Mouse (Mus musculus): ENCODE data around the gene Yipf1. TPM values are rescaled to one million over a fixed set of nuclear protein-coding genes. Genes with fewer than 3 reads are reported as not detected.

Gene Yipf1
- 57.0 and 61.4 TPM in 2 replicates for polyA plus RNA-seq (2015; fragmentation: Nextera tagmentation; extraction: Ambion mirVana)

GRCm38 (mm10) chr4:107313690-107314478 lies at the start of gene Yipf1:
Gene Yipf1, plus strand, starts transcription at chr4:107314363.
- ATAC-seq (ENCODE audit: low FRiP score, low read depth), result peak; percentile 93
- Histone ChIP-seq H3K4me2 (peak within 1 kb of the TSS; percentile 71), H3K9ac (peak within 1 kb of the TSS; percentile 64), H3K27ac (replicated peaks) (peak within 1 kb of the TSS; percentile 62), H3K36me3 (peaks cover 2% of the 10 kb centered on the region), H3K4me1 (replicated peaks) (peaks cover 16% of the 10 kb centered on the region), H3K4me3 (peak within 1 kb of the TSS; percentile 69), H3K9me3 (no peaks in the 10 kb centered on the region), H3K27me3 (no peaks in the 10 kb centered on the region)
- under 1% methylated on average over 29 of the region's 29 CpGs for WGBS

GRCm38 (mm10) chr4:107273683-107274082 lies 40.5 kb upstream of the Yipf1 start:
- WGBS, result 81% methylated on average over 4 of the region's 4 CpGs
- no peak overlapping the region for H3K4me2 ChIP-seq
- H3K9ac ChIP-seq, result no peak overlapping the region
- H3K4me1 ChIP-seq (replicated peaks), result peaks cover 6% of the 10 kb centered on the region; the same call in 1 of the 2 replicates
- no peaks in the 10 kb centered on the region for H3K9me3 ChIP-seq
- H3K4me3 ChIP-seq, result no peak overlapping the region
- no peak for ATAC-seq (ENCODE audit: low FRiP score, low read depth)
- H3K27ac ChIP-seq (replicated peaks), result no peak overlapping the region
- H3K36me3 ChIP-seq, result no peaks in the 10 kb centered on the region; the same call in none of the 2 replicates
- no peaks in the 10 kb centered on the region for H3K27me3 ChIP-seq

- no peak overlapping the region for H3K27ac ChIP-seq (replicated peaks)
- H3K36me3 ChIP-seq, result no peaks in the 10 kb centered on the region; the same call in none of the 2 replicates
- H3K9me3 ChIP-seq, result no peaks in the 10 kb centered on the region
- no peak overlapping the region for H3K9ac ChIP-seq
- H3K27me3 ChIP-seq, result no peaks in the 10 kb centered on the region
- 87% methylated on average over 5 of the region's 5 CpGs for WGBS
- no peak overlapping the region for H3K4me2 ChIP-seq
- no peak for ATAC-seq (ENCODE audit: low FRiP score, low read depth)
- H3K4me3 ChIP-seq, result no peak overlapping the region
- H3K4me1 ChIP-seq (replicated peaks), result peaks cover 6% of the 10 kb centered on the region; the same call in 1 of the 2 replicates
These were observed 39.7 kb upstream of the Yipf1 start for GRCm38 (mm10) chr4:107274511-107274910.

GRCm38 (mm10) chr4:107278188-107278707 lies 35.9 kb upstream of the Yipf1 start:
- Histone ChIP-seq H3K4me2 (no peak overlapping the region), H3K9ac (no peak overlapping the region), H3K9me3 (no peaks in the 10 kb centered on the region), H3K36me3 (peaks cover 18% of the 10 kb centered on the region), H3K4me1 (replicated peaks) (peaks cover 6% of the 10 kb centered on the region; the same call in 1 of the 2 replicates), H3K27me3 (no peaks in the 10 kb centered on the region), H3K4me3 (no peak overlapping the region), H3K27ac (replicated peaks) (no peak overlapping the region)
- WGBS, result 11% methylated on average over 8 of the region's 8 CpGs
- ATAC-seq (ENCODE audit: low FRiP score, low read depth), result no peak

GRCm38 (mm10) chr4:107280843-107281475 lies 33.2 kb upstream of the Yipf1 start:
- Histone ChIP-seq H3K27ac (replicated peaks) (no peak overlapping the region), H3K4me1 (replicated peaks) (peaks cover 6% of the 10 kb centered on the region; the same call in 1 of the 2 replicates), H3K36me3 (peaks cover 18% of the 10 kb centered on the region), H3K27me3 (no peaks in the 10 kb centered on the region), H3K4me3 (no peak overlapping the region), H3K4me2 (no peak overlapping the region), H3K9me3 (no peaks in the 10 kb centered on the region), H3K9ac (no peak overlapping the region)
- 83% methylated on average over 7 of the region's 7 CpGs for WGBS
- no peak for ATAC-seq (ENCODE audit: low FRiP score, low read depth)

GRCm38 (mm10) chr4:107285446-107286200 lies 28.5 kb upstream of the Yipf1 start:
- H3K27me3 ChIP-seq, result no peaks in the 10 kb centered on the region
- no peak overlapping the region for H3K4me3 ChIP-seq
- H3K9me3 ChIP-seq, result no peaks in the 10 kb centered on the region
- WGBS, result 76% methylated on average over 3 of the region's 3 CpGs
- no peak for ATAC-seq (ENCODE audit: low FRiP score, low read depth)
- H3K4me2 ChIP-seq, result no peak overlapping the region
- no peak overlapping the region for H3K9ac ChIP-seq
- no peaks in the 10 kb centered on the region for H3K4me1 ChIP-seq (replicated peaks)
- H3K27ac ChIP-seq (replicated peaks), result no peak overlapping the region
- H3K36me3 ChIP-seq, result peaks cover 9% of the 10 kb centered on the region

GRCm38 (mm10) chr4:107286386-107286785 lies 27.8 kb upstream of the Yipf1 start:
- ATAC-seq (ENCODE audit: low FRiP score, low read depth), result no peak
- H3K4me2 ChIP-seq, result no peak overlapping the region
- WGBS, result 98% methylated on average over 8 of the region's 8 CpGs

GRCm38 (mm10) chr4:107287517-107287916 lies 26.6 kb upstream of the Yipf1 start:
- H3K4me3 ChIP-seq, result no peak overlapping the region
- H3K36me3 ChIP-seq, result peaks cover 1% of the 10 kb centered on the region; the same call in 1 of the 2 replicates
- no peaks in the 10 kb centered on the region for H3K27me3 ChIP-seq
- WGBS, result 91% methylated on average over 2 of the region's 2 CpGs
- no peaks in the 10 kb centered on the region for H3K9me3 ChIP-seq
- ATAC-seq (ENCODE audit: low FRiP score, low read depth), result no peak
- H3K4me2 ChIP-seq, result no peak overlapping the region
- H3K9ac ChIP-seq, result no peak overlapping the region
- no peaks in the 10 kb centered on the region for H3K4me1 ChIP-seq (replicated peaks)
- H3K27ac ChIP-seq (replicated peaks), result no peak overlapping the region

More at GRCm38 (mm10) chr4:107286386-107286785, 27.8 kb upstream of the Yipf1 start:
- no peak overlapping the region for H3K27ac ChIP-seq (replicated peaks)
- H3K4me3 ChIP-seq, result no peak overlapping the region
- H3K4me1 ChIP-seq (replicated peaks), result no peaks in the 10 kb centered on the region
- H3K27me3 ChIP-seq, result no peaks in the 10 kb centered on the region
- H3K36me3 ChIP-seq, result peaks cover 3% of the 10 kb centered on the region; the same call in 1 of the 2 replicates
- no peaks in the 10 kb centered on the region for H3K9me3 ChIP-seq
- H3K9ac ChIP-seq, result no peak overlapping the region

GRCm38 (mm10) chr4:107291611-107292272 lies 22.4 kb upstream of the Yipf1 start:
- Histone ChIP-seq H3K4me1 (replicated peaks) (no peaks in the 10 kb centered on the region), H3K4me2 (no peak overlapping the region), H3K9ac (no peak overlapping the region), H3K27me3 (no peaks in the 10 kb centered on the region), H3K27ac (replicated peaks) (no peak overlapping the region), H3K36me3 (no peaks in the 10 kb centered on the region), H3K4me3 (no peak overlapping the region), H3K9me3 (no peaks in the 10 kb centered on the region)
- WGBS, result 83% methylated on average over 7 of the region's 7 CpGs
- ATAC-seq (ENCODE audit: low FRiP score, low read depth), result no peak

- no peak for ATAC-seq (ENCODE audit: low FRiP score, low read depth)
- no peaks in the 10 kb centered on the region for H3K27me3 ChIP-seq
- no peaks in the 10 kb centered on the region for H3K4me1 ChIP-seq (replicated peaks)
- no peak overlapping the region for H3K4me2 ChIP-seq
- 67% methylated on average over 4 of the region's 4 CpGs for WGBS
- no peak overlapping the region for H3K27ac ChIP-seq (replicated peaks)
- no peak overlapping the region for H3K9ac ChIP-seq
- no peak overlapping the region for H3K4me3 ChIP-seq
- H3K9me3 ChIP-seq, result no peaks in the 10 kb centered on the region
- H3K36me3 ChIP-seq, result no peaks in the 10 kb centered on the region
These were observed 21.9 kb upstream of the Yipf1 start for GRCm38 (mm10) chr4:107292273-107292662.

- Histone ChIP-seq H3K9ac (no peak overlapping the region), H3K4me3 (no peak overlapping the region), H3K27me3 (no peaks in the 10 kb centered on the region), H3K4me1 (replicated peaks) (no peaks in the 10 kb centered on the region), H3K36me3 (no peaks in the 10 kb centered on the region), H3K4me2 (no peak overlapping the region), H3K9me3 (no peaks in the 10 kb centered on the region), H3K27ac (replicated peaks) (no peak overlapping the region)
- no peak for ATAC-seq (ENCODE audit: low FRiP score, low read depth)
- WGBS, result 85% methylated on average over 8 of the region's 8 CpGs
These were observed 16.0 kb upstream of the Yipf1 start for GRCm38 (mm10) chr4:107298071-107298606.
